Mouse (Mus musculus): ENCODE results near the gene Pin1. TPM values are rescaled to one million over a fixed set of nuclear protein-coding genes. Genes with fewer than 3 reads are reported as not detected.
"Not testable (repeated sequence)": the region's sequence is repeated elsewhere in the genome, so short reads cannot be mapped to it uniquely, and the experiment has no call there.

The Pin1 gene
- 10 to 100 TPM; 29.0 to 30.9 (median 30.3) TPM for total RNA-seq (2022)

DNA sequence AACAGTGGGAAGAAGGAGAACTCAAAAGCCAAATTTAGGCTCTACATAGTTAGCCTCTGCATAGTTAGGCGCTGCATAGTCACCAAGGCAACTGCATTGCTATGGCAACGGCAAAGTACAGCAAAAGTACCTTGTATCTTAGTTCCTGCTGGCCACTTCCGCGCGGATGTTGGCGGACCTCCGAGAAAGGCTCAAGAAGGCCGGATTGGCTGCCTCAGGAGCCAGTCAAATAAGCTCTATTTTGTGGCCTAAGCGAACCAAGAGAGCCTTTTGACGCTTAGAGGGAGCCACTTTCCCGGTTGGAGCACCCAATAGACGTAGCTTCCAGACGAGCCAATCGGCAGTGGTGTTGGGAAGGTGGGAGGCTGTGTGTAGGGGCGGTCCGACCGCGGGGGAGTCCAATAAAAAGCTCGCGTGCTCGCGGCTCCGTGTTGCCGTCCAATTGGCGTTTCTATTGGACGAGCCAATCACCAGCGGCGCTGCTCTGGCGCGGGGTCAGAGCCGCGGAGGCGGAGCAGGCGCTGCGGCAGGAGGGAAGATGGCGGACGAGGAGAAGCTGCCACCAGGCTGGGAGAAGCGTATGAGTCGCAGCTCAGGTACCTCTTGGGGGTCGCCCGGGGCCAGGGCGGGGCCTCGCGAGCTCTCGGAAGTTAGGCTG is at the start of gene Pin1:
Gene Pin1, plus strand, starts transcription at position 494 of the 658 bp plus-strand sequence.
- DNase-seq = peak; percentile 100

DNA sequence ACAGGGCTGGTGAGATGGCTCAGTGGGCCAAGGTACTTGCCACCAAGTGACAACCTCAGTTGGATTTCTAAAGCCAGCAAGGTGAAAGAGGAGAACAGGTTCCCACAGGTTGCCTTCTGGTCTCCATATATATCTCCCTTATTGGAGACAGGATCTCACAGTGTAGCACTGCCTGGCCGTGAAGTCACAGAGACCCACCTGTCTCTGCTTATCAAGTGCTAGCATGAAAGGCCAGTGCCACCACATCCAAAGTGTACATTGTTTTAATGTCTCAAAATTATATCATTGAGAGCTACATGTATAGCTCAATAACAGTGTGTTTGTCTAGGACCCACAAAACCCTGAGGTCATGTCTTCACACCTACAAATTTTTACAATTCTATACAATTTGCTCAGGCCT is 45.6 kb upstream of the Pin1 start:
- DNase-seq = no peak

DNA sequence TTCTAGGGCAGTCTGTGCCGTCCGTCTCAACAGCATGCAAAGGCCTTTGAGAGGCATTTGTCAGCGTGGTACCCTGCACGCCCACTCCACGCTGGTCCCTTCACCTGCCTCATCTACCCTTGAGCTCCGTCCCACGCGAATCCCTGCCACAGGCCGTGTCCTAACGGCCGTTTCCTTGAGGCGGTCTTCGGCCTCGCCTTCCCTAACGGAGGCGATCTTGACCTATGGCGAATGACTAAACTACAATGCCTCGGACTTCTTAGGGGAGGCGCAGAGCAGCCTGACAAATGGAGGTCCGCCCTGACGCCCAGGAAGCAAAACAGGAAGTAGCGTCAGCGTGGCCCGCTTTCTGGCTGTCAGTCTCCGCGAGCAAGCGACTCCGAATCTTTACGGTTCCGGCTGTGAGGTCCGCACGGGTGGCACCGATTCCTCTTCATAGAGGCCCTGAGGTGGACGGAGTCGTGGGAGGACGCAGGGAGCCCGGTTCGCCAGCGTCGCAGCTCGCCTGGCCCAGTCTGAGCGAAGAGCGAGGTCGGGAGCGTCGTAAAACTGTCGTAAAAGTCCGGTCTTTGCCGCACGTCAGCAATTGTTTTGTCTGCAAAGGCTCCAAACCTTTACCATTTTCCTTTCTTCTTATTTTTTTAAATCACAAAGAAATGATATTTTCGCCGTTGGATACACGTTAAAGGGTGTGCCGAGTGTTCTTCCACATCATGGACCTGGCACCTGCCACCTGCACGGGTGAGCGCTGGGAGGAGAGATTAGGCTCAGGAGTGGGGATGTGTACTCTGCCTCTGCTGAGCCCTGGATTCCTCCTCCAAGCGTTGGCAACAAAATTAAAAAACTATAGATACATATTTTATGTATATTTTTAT is 44.6 kb upstream of the Pin1 start:
- peak; percentile 77 for DNase-seq

DNA sequence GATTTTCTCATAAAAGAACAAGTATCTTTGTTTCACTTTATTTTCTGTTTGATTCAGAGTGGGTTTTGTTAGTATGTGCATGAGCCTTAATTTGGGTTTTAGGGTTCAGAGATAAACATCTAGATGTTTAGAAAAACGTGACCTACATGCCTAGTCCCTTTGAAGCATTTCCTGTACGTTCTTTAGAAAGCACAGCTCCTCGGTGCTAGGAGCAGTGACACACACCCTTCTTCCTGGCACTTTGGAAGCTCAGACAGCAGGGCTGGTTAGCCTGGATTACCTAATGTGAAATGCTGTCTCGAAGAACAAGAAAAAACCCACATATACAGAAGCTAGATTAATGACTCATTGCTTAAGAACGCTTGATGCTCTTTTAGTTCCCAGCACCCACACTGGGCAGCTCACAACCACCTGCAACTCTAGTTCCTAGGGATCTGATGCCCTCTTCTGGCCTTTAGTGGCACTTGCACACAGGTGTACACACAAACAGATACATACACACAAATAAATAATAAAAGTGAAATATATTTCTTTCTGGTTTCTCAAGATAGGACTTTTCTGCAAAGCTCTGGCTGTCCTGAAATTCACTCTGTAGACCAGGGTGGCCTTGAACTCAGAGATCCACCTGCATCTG is 41.9 kb upstream of the Pin1 start:
- DNase-seq = no peak

DNA sequence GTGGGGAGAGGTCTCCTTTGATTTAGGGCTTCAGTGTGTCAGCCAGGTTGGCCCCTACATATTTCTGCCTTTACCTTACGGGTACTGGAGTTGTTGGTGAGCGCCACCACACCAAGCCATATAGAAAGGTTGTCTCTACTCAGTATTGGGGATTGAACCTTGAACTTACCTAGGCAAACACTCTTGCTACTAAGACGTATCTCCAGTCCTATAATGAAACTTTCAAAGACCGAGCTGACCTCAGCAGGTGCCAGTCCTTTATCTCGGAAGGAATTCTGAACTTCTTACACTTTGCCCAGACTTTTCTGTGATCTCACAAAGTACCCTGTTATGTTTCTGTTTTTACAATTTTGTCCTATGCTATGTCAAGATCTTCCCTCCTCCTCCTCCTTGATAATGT is 39.9 kb upstream of the Pin1 start:
- DNase-seq = no peak

DNA sequence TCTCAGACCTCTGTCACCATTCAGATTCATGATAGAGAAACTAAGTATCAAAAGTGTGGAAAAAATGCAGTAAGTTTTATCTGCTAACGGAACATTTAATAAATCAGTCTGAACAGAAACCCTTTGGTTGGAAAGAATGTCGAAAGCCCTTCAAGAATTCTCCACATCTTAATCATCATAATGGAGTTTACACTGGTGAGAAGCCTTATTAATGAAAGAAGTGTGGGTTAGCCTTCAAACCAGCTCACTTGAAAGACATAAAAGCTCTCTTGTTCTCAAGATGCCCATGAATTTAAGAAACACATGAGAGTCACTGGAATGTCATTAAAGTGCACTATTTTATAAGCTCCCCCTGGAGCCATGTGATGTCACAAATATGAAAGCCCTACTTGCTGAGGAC is 35.2 kb upstream of the Pin1 start:
- DNase-seq = no peak

DNA sequence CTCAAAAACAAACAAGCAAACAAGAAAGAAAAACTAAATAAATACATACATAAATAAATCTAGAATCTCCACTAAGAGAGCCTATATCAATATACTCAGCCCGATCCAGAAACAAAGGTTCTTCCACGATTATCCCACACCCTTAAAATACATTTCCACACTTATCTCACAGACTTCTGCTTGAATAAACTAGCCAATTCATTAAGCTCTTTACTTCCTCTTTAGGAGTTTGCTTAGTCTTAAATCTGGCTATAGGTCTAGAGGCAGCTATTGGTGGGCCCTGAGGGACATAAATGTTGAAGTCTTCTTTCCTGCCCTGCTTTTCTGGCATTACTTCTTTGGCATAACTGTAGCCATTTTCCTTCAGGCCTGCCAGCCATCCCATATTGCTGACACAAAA is 20.6 kb upstream of the Pin1 start:
- DNase-seq = no peak

DNA sequence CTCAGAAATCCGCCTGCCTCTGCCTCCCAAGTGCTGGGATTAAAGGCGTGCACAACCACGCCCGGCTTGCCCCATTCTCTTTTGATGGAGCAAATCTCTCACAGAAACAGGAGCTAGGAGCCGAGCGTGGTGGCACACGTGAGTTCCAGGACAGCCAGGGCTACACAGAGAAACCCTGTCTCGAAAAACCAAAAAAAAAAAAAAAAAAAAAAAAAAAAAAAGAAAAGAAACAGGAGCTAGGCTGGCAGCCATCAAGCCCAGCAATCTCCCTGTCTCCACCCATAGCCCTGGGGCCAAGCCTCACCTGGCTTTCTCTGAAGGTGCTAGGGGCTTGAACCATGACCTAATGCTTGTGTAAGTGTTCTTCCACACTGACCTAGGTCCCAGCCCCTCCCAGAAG is 16.2 kb upstream of the Pin1 start:
- DNase-seq = not testable (repeated sequence)

DNA sequence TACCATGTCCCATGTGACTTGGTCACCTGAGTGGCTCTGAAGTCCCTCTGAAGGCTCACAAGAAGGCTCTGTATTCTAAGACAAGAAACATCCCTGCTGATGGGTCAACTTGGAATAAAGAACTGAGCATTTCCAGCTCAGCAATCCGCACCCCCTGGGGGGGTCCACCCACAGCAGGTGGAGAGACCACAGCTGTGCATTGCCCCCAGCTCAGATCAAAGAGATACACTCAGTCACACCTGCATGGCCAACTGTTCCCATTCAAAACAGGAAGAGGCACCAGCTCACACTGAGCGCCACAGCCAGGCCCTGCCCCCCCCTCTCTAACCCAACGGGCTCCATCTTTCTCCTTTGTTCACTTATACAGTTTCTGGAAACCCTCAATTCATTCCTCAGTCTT is 15.6 kb upstream of the Pin1 start:
- no peak for DNase-seq

DNA sequence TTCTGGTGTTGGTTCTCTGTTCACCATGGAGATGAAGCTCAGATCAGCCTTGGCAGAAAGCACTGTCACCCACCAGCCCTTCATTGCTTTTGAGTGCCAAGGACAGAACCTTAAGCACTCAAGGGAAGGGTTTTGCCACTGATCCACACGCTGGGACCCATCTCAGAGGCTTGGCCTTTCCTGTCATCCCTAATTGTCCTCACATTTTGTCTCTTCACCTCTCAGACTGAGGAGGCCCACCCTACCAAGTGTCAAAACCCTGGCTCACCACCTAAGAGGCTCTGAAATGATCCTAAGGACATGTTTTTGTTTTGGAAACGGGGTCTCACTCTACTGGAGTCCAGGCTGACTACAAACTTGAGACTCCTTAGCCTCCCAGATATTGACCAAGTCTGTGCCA is 15.1 kb upstream of the Pin1 start:
- DNase-seq = no peak

DNA sequence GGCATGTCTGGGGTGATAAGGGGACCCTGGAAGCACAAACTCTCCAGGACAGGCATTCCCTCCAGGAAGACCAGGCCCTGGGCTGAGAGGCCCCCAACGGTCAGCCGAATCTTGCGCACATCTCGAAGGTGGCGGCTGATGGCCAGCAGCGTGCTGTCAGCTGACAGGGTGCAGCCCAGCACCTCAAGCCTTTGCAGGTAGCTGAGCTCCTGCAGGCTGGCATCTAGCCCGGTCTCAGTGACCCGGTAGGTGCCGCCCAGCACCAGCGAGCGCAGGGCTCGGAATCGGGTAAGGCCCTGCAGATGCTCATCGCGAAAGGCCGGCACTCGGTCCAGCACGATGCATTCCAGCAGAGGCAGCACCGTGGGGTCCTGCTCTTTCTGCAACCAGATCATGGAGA is 13.3 kb upstream of the Pin1 start:
- DNase-seq = no peak

DNA sequence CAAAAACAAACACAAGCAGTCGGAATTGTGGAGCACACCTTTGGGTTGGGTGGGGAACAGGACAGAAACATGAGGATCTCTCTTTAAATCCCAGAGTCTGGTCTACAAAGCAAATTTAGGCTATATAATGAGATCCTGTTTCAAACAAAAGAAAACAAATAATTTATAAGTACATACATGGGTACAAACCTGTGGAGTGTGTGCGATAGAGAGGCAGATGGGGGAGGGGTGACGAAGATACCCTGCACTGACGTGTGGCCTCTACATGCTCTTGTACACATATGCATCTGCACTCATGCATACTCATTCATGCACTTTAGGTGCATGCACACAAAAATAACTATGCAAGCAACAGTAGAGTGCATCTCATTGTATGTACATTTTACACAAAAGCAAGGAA is 12.4 kb upstream of the Pin1 start:
- DNase-seq = no peak

DNA sequence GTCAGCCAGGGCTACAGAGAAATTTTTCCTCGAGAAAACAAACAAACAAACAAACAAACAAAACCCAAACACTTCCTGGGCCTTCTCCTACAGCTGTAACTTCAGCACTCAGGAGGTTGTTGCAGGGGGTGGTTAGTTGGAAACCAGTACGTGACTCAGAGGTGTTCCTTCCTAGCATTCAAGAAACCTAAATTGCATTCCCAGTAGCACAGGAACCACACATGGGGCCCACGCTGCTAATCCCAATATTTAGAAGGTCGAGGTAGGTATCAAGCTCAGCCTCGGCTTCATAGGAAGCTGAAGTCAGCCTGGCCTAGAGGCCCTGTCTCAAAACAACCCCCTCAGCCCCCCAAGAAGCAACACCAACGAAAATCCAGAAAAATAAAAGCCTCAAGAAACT is 10.4 kb upstream of the Pin1 start:
- DNase-seq = no peak

DNA sequence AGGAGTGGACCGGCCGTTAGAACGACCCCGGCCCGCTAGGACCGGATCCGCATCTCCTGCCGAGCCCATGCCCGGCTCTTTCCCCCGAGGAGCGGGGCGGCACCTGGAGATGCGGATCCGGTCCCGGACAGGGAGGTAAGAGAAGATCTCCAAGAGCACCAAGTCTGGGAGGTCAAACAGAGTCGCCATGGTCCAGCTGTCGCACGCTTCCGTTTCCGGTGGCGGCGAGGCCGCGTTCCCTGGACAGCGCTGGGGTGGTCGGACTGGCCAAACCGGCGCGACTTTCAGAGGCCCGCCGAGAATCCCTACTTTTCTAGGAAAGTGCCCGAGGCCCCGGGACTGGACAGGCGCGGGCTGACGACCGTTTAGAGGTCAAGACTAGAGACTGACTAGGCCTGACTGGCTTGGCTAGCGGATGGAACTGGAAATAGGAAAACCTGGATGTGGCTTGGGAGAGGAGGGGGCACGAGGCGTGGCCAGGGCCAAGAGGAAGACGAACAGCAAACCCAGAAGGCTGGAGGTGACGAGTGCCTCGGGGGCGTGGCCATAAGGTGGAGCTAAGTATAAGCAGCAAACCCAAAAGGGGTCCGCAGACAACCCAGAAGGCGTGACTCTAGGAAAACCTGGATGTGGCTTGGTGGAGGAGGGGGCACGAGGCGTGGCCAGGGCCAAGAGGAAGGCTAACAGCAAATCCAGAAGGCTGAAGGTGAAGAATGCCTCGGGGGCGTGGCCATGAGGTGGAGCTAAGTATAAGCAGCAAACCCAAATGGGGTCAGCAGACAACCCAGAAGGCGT is 9.6 kb upstream of the Pin1 start, which contains the start of gene Ubl5:
Gene Ubl5, plus strand, starts transcription at position 778 of the 795 bp plus-strand sequence.
- DNase-seq = peak; percentile 55

DNA sequence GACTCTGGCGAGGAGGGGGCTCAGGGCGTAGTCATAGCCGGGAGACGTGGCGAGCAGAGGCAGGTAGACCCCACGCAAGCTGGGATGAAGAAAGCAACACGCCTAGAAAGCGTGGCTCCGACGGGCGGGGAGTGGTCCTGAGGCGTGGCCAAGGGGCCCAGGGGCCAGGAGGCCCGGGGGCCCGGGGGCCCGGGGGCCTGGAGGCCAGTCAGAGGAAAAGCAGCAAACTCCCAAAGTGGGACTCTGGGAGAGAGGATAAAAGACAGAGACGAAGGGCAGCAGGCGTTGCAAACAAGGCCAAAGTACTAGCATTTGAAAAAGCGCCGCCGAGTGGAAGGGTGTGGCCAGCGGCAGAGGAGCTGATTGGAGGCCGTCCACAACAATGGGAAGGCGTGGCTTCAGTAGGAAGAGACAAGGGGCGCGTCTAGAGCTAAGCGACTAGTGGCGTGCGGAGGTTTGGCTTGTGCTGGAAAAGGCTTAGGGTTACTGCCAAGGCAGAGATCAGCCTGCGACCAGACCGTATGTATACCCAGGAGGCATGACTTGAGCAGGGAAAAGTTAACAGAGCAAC is 8.9 kb upstream of the Pin1 start:
- DNase-seq = peak; percentile 87

DNA sequence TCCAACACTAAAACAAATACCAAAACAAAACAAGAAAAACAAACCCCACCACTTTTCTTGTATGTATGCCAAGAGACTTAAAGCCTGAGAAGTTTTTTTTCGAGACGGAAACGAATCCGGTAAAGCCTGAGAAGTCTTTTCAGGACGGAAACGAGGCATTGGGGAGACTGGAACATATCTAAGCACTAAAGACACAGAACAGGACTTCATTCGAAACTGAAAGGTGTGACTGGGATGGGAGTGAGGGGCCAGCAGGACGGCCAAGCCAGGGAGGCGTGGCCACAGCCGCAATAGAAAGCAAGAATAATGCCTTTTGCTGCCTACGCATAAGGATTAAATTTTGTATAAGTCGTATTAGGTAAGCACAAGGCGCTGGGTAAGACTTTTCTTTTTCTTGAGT is 8.1 kb upstream of the Pin1 start:
- DNase-seq = peak; percentile 7

DNA sequence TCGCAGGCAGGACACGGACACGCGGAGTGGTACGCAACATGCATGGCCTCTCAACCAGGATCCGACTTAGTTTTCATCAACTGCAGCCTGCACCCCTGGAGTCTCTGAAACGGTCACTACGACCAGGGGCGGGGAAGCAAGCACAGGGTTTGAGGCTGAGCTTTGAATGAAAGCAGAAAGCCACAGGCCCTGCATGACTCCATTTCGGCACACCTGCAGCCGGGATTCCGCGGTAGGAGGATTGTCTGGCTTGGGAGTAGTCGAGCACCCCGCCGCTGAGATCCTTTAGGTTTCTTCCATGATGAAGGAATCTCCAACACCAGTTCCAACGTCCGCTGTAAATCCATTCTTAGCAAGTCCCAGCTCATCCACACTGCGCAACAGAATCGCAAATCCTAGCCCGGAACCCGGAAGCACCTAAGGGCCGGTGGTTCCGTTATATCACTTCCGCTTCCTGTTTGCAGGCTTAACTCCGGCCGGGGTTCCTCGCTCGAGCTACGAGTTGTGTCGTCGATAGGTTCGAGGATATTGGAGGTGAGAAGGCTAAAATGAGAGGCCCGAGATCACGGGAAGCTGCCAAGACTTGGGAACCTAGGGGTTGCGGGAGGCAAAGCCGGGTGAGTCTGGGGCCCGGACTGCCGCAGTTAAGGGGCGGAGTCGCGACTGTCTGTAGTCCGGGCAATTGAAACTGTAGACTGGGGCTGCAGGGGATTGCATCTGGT is 7.4 kb upstream of the Pin1 start, which contains the start of gene Fbxl12:
Gene Fbxl12, minus strand, starts transcription at position 408 of the 722 bp plus-strand sequence.
- peak; percentile 75 for DNase-seq

DNA sequence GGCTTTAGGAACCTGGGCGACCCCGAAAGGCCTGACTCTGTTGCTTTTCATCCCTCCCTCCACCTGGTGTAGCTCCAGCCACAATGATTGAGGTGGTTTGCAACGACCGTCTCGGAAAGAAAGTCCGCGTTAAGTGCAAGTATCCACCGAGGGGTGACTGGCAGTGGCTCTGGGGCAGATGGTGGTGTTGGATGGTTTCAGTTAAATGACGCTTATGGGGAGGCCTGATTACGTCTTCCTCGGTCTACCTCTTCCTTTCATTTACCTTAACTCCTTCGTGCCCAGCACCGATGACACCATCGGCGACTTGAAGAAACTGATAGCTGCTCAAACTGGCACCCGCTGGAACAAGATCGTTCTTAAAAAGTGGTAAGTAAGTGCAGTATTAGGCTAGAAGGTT is 6.8 kb upstream of the Pin1 start:
- DNase-seq = peak; percentile 26

DNA sequence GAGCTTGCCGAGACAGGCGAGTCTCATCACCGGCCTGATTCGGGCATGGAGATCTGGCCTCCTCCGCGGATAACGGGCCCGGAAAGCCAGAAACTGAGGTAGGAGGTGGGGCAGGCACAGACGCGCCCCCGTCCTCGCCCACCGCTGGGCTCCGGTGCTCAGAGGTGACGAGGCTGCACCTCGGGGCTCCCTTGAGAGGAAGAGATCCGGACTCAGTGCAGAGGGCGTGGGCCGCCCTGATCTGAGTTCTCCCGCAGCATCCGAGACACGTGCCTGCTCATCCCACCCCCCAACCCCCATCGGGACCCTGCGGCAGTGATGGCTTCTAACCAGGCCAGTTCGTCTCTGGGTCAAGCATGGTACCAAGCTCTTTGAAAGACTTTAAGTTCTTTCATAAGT is 364 bp downstream of the Pin1 start:
- DNase-seq = no peak

DNA sequence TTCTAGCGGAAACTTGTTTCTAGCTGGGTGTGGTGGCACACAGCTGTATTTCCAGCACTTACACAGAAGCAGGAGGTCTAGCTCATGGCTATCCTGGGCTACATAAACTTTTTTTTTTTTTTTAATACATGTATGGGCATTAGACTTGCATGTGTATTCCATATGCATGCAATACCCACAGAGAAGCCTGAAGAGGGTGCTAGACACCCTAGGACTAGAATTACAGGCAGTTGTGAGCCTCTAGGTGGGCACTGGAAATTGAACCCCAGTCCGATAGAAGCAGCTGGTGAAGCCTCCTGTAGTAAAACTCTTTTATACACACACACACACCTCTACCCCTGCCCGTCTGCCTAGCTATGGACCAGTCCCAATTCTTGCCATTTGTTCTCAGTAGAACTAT is 2.0 kb downstream of the Pin1 start:
- DNase-seq = no peak

DNA sequence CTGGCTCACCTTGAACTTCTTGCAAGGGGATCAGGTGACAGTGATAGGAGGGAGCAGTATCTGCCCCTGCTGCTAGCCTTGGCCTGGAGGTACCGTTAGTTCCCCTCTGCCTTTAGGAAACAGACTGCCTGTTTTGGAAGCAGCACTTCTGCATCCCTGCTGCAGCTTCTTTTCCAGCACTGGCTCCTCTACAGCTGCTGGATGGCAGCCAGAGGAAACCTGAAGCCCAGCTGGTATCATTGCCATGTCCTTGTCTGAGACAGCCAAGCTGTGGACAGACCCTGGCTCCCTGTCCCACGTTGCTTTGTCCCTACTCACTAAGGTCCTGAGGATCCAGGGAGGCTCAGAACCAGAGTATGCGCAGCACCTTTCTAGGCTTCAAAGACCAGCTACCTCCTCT is 5.7 kb downstream of the Pin1 start:
- peak; percentile 57 for DNase-seq

DNA sequence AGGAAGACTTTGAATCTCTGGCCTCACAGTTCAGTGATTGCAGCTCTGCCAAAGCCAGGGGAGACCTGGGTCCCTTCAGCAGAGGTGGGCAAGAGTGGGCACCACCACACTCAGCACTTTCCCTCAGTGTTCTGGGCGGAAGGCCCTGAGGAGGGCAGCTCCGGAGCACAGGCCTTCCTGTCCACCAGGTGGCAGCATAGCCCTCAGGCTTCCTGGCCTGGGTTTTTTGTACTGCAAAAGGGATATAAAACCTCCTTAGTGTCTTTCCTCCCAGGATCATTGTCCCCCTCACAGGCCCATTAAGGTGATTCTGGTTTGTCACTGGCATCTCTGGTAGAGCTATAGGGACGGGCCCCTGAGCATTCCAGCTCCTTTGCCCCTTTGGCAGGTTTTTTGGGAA is 10.4 kb downstream of the Pin1 start:
- DNase-seq = no peak
